9 mouse cellular contexts compared by ENCODE assay signal in genomic region chr3:88607758-88608138, GRCm38 (mm10). TPM values are rescaled to one million over a fixed set of nuclear protein-coding genes. Genes with fewer than 3 reads are reported as not detected.
DNase-seq lines count a peak whose midpoint lies in the region; ATAC-seq and TF ChIP-seq lines count a peak whose summit lies in the region.
"Had no signal": no experiment of that assay in that cellular context is flagged by ENCODE, and none has a peak within 500 bp of the region (broad histone marks: within the 10 kb centered on the region; RNA-seq: fewer than 3 reads in every experiment).

No protein-coding gene starts in this region.

- whole genome bisulfite sequencing in heart, embryonic 16.5 days = 17% methylated on average over 10 of the region's 10 CpGs
- 22% methylated on average over 10 of the region's 10 CpGs for WGBS in hindbrain, embryonic 12.5 days
- 17% methylated on average over 10 of the region's 10 CpGs for WGBS in midbrain, embryonic 11.5 days

- no peak overlapping the region; the same call in 1 of the 2 replicates for H3K27ac ChIP-seq in heart, embryonic 16.5 days (ENCODE audit: low read length)
- H3K27ac ChIP-seq in hindbrain, embryonic 12.5 days = peak overlapping the region; percentile 23; the same call in 1 of the 2 replicates
- no peak overlapping the region for H3K27ac ChIP-seq in midbrain, embryonic 11.5 days (ENCODE audit: low read depth, low read length)

- in situ Hi-C loops in Patski (cut with MboI; ENCODE audit: low pct_unique_long_range_greater_than_20kb) = loop anchor here (5.0 to 10.0 kb wide), 3 partner anchors 35 to 150 kb away; partner anchors contain the start of gene Rab25

- CTCF ChIA-PET in Patski (lab: Charles Lee) = interaction anchor here (0.7 to 7.0 kb wide), 26 partner anchors 9 to 110 kb away, joined by 3 to 75 read pairs (median 4); partner anchors contain the start of gene Rxfp4

- peak overlapping the region; percentile 47 for H3K4me3 ChIP-seq in heart, embryonic 16.5 days (ENCODE audit: low read length)
- H3K4me3 ChIP-seq in hindbrain, embryonic 12.5 days = peak overlapping the region; percentile 27
- peak overlapping the region; percentile 17; the same call in 1 of the 2 replicates for H3K4me3 ChIP-seq in midbrain, embryonic 11.5 days (ENCODE audit: low read depth, low read length)

- peak; percentile 1; the same call in 1 of the 2 replicates for ATAC-seq in heart, embryonic 16.5 days (replicated peaks; ENCODE audit: extremely low read depth, insufficient read depth, low FRiP score)
- ATAC-seq in Patski = peak; percentile 7
- ATAC-seq in hindbrain, embryonic 12.5 days (ENCODE audit: low FRiP score) = peak; percentile 55
- ATAC-seq in midbrain, embryonic 11.5 days (ENCODE audit: low FRiP score) = no peak; the same call in 1 of the 2 replicates

- no peak for DNase-seq in heart, adult 11 months
- DNase-seq in Patski (ENCODE audit: low read depth, low spot score) = no peak
- no peak for DNase-seq in midbrain, embryonic 11.5 days (ENCODE audit: low spot score, missing footprints)
- no peak for DNase-seq in thymus, postnatal 36 days
- DNase-seq in frontal cortex, postnatal 36 days (ENCODE audit: low spot score in 2 of 2) = no peak
- no peak for DNase-seq in adrenal gland, postnatal 14 days

- POLR2A ChIA-PET in Patski (lab: Charles Lee) = interaction anchor here (0.6 to 4.7 kb wide), 8 partner anchors 13 to 53 kb away, joined by 3 to 37 read pairs (median 4); no protein-coding TSS in a partner anchor

- H3K9ac ChIP-seq in heart, embryonic 16.5 days (ENCODE audit: low read length) = peak overlapping the region; percentile 50
- H3K9ac ChIP-seq in hindbrain, embryonic 12.5 days = peak overlapping the region; percentile 46
- peak overlapping the region; percentile 37; the same call in 1 of the 2 replicates for H3K9ac ChIP-seq in midbrain, embryonic 11.5 days (ENCODE audit: low read length)

- no peak for TF ChIP-seq CTCF in Patski (IDR thresholded peaks at IDR 0.05)

- peak overlapping the region; percentile 78 for H3K4me2 ChIP-seq in heart, embryonic 16.5 days (ENCODE audit: low read depth, low read length)
- H3K4me2 ChIP-seq in hindbrain, embryonic 12.5 days (replicated peaks) = peak overlapping the region; percentile 55
- H3K4me2 ChIP-seq in midbrain, embryonic 11.5 days = peak overlapping the region; percentile 51

- H3K27me3 ChIP-seq in heart, embryonic 16.5 days (ENCODE audit: control insufficient read depth, insufficient read depth, low read length) = no peaks in the 10 kb centered on the region
- no peaks in the 10 kb centered on the region for H3K27me3 ChIP-seq in Patski
- 0 out of 2 replicates have a peak, but pooled peaks cover 3% of the 10 kb centered on the region for H3K27me3 ChIP-seq in hindbrain, embryonic 12.5 days
- no peaks in the 10 kb centered on the region for H3K27me3 ChIP-seq in midbrain, embryonic 11.5 days (ENCODE audit: control insufficient read depth, insufficient read depth, low read length)

- no peaks in the 10 kb centered on the region for H3K36me3 ChIP-seq in heart, embryonic 16.5 days (ENCODE audit: control insufficient read depth, insufficient read depth)
- no peaks in the 10 kb centered on the region for H3K36me3 ChIP-seq in hindbrain, embryonic 12.5 days
- no peaks in the 10 kb centered on the region for H3K36me3 ChIP-seq in midbrain, embryonic 11.5 days (ENCODE audit: control insufficient read depth, insufficient read depth, low read length)

- no peaks in the 10 kb centered on the region for H3K9me3 ChIP-seq in heart, embryonic 16.5 days (replicated peaks; ENCODE audit: control insufficient read depth, low read length)
- H3K9me3 ChIP-seq in hindbrain, embryonic 12.5 days (replicated peaks) = no peaks in the 10 kb centered on the region
- no peaks in the 10 kb centered on the region for H3K9me3 ChIP-seq in midbrain, embryonic 11.5 days (ENCODE audit: control insufficient read depth, low read length)

- peaks cover 25% of the 10 kb centered on the region for H3K4me1 ChIP-seq in heart, embryonic 16.5 days (ENCODE audit: control insufficient read depth, insufficient read depth, low read length)
- peaks cover 12% of the 10 kb centered on the region for H3K4me1 ChIP-seq in hindbrain, embryonic 12.5 days
- peaks cover 4% of the 10 kb centered on the region; the same call in 1 of the 2 replicates for H3K4me1 ChIP-seq in midbrain, embryonic 11.5 days (ENCODE audit: control insufficient read depth, insufficient read depth, low read length)

RNA-seq across cellular contexts. Expression of gene Arhgef2, which starts 2.0 kb away (rescaled TPM):
- polyA plus RNA-seq in heart, embryonic 16.5 days (2015; fragmentation: Nextera tagmentation; extraction: Ambion mirVana) = 76.7 and 85.5 TPM in 2 replicates
- 175 TPM for polyA plus RNA-seq in Patski (2021)
- 171 and 179 TPM in 2 replicates for polyA plus RNA-seq in hindbrain, embryonic 12.5 days (2016; fragmentation: Nextera tagmentation; extraction: Ambion mirVana)
- polyA plus RNA-seq in midbrain, embryonic 11.5 days (2014; fragmentation: Nextera tagmentation; extraction: Ambion mirVana) = 99.0 and 117 TPM in 2 replicates
- total RNA-seq in adrenal gland, postnatal 14 days (2021) = 36.9 and 67.6 TPM in 2 replicates

RNA-seq across cellular contexts. Expression of gene Ssr2, which starts 32.1 kb away (rescaled TPM):
- 136 and 161 TPM in 2 replicates for polyA plus RNA-seq in heart, embryonic 16.5 days (2015; fragmentation: Nextera tagmentation; extraction: Ambion mirVana)
- 410 TPM for polyA plus RNA-seq in Patski (2021)
- 152 and 155 TPM in 2 replicates for polyA plus RNA-seq in hindbrain, embryonic 12.5 days (2016; fragmentation: Nextera tagmentation; extraction: Ambion mirVana)
- 154 and 157 TPM in 2 replicates for polyA plus RNA-seq in midbrain, embryonic 11.5 days (2014; fragmentation: Nextera tagmentation; extraction: Ambion mirVana)
- 222 and 252 TPM in 2 replicates for total RNA-seq in adrenal gland, postnatal 14 days (2021)

RNA-seq across cellular contexts. Expression of gene Rxfp4, which starts 45.2 kb away (rescaled TPM):
- polyA plus RNA-seq in heart, embryonic 16.5 days (2015; fragmentation: Nextera tagmentation; extraction: Ambion mirVana) = not detected in 2 replicates
- polyA plus RNA-seq in Patski (2021) = not detected
- polyA plus RNA-seq in hindbrain, embryonic 12.5 days (2016; fragmentation: Nextera tagmentation; extraction: Ambion mirVana) = not detected in 2 replicates
- polyA plus RNA-seq in midbrain, embryonic 11.5 days (2014; fragmentation: Nextera tagmentation; extraction: Ambion mirVana) = 0.14 TPM in 1 of 2 replicates, not detected in the other
- not detected in 2 replicates for total RNA-seq in adrenal gland, postnatal 14 days (2021)
- total RNA-seq: hematopoietic stem cell, adult 5-6 weeks had no signal

RNA-seq across cellular contexts. Expression of gene Ubqln4, which starts 54.2 kb away (rescaled TPM):
- 28.8 and 32.0 TPM in 2 replicates for polyA plus RNA-seq in heart, embryonic 16.5 days (2015; fragmentation: Nextera tagmentation; extraction: Ambion mirVana)
- 143 TPM for polyA plus RNA-seq in Patski (2021)
- polyA plus RNA-seq in hindbrain, embryonic 12.5 days (2016; fragmentation: Nextera tagmentation; extraction: Ambion mirVana) = 59.4 and 60.7 TPM in 2 replicates
- polyA plus RNA-seq in midbrain, embryonic 11.5 days (2014; fragmentation: Nextera tagmentation; extraction: Ambion mirVana) = 72.4 and 73.0 TPM in 2 replicates
- 70.3 and 75.3 TPM in 2 replicates for total RNA-seq in adrenal gland, postnatal 14 days (2021)

RNA-seq across cellular contexts. Expression of gene Lamtor2, which starts 54.9 kb away (rescaled TPM):
- 136 and 139 TPM in 2 replicates for polyA plus RNA-seq in heart, embryonic 16.5 days (2015; fragmentation: Nextera tagmentation; extraction: Ambion mirVana)
- polyA plus RNA-seq in Patski (2021) = 264 TPM
- polyA plus RNA-seq in hindbrain, embryonic 12.5 days (2016; fragmentation: Nextera tagmentation; extraction: Ambion mirVana) = 124 and 140 TPM in 2 replicates
- polyA plus RNA-seq in midbrain, embryonic 11.5 days (2014; fragmentation: Nextera tagmentation; extraction: Ambion mirVana) = 87.2 and 103 TPM in 2 replicates
- 133 and 138 TPM in 2 replicates for total RNA-seq in adrenal gland, postnatal 14 days (2021)
